Mouse (Mus musculus) kidney, embryonic 16.5 days (tissue): ENCODE data around the gene Krt16. TPM values are rescaled to one million over a fixed set of nuclear protein-coding genes. Genes with fewer than 3 reads are reported as not detected.

Experiments used
- ATAC-seq: fragments of 200-750 bp; cut with Nextera tagmentation; 2 replicates; pipeline ENCODE4 v1.8.0; 2017; ENCODE audit warnings: moderate TSS enrichment; ENCODE audit not compliant: low FRiP score, low TSS enrichment
- H3K27ac ChIP-seq: fragments of 300-500 bp; sonication (generic); 2 replicates; pipeline ENCODE4 v1.5.1; 2014; ENCODE audit warnings: low read length
- H3K27me3 ChIP-seq: fragments of 300-500 bp; sonication (generic); 2 replicates; pipeline ENCODE4 v1.6.1; 2014; ENCODE audit warnings: low read length, control low read depth, mixed read lengths; ENCODE audit not compliant: insufficient read depth
- H3K36me3 ChIP-seq: fragments of 300-500 bp; sonication (generic); 2 replicates; pipeline ENCODE4 v1.6.1; 2014; ENCODE audit warnings: low read length, control low read depth, mixed read lengths; ENCODE audit not compliant: insufficient read depth
- H3K4me1 ChIP-seq: fragments of 300-500 bp; sonication (generic); 2 replicates; pipeline ENCODE4 v1.6.1; 2014; ENCODE audit warnings: low read length, control low read depth, mixed read lengths; ENCODE audit not compliant: insufficient read depth
- H3K4me2 ChIP-seq: fragments of 300-500 bp; sonication (generic); replicated peaks from 2 replicates; pipeline ENCODE4 v1.6.1; 2014; ENCODE audit warnings: low read depth, low read length
- H3K4me3 ChIP-seq: fragments of 300-500 bp; sonication (generic); 2 replicates; pipeline ENCODE4 v1.5.1; 2014; ENCODE audit warnings: mild to moderate bottlenecking, low read length
- H3K9ac ChIP-seq: fragments of 300-500 bp; sonication (generic); replicated peaks from 2 replicates; pipeline ENCODE4 v1.6.1; 2014; ENCODE audit warnings: low read length
- H3K9me3 ChIP-seq: fragments of 300-500 bp; sonication (generic); 2 replicates; pipeline ENCODE4 v1.6.1; 2016; ENCODE audit warnings: low read length, control low read depth
- WGBS: fragments of 180-500 bp; shearing (Covaris S2); extraction: QIAGEN DNeasy Blood & Tissue Kit; methylation state at CpG from one replicate; pipeline ENCODE4 v1.1.7; 2014; 5-methylcytosine and 5-hydroxymethylcytosine counted together
- polyA plus RNA-seq: library from polyadenylated mRNA; unstranded; fragments of >200 nt; fragmentation: Nextera tagmentation; extraction: Ambion mirVana; gene quantifications from 2 replicates; pipeline ENCODE4 v1.2.1, GENCODE M21; 2015

The Krt16 gene
- polyA plus RNA-seq, 1 experiment from 2014 or later, result not detected

- Histone ChIP-seq H3K36me3 (no peaks in the 10 kb centered on the region), H3K4me1 (no peaks in the 10 kb centered on the region), H3K9me3 (no peaks in the 10 kb centered on the region), H3K4me2 (no peak within 1 kb of the TSS), H3K27ac (no peak within 1 kb of the TSS), H3K9ac (no peak within 1 kb of the TSS), H3K4me3 (no peak within 1 kb of the TSS), H3K27me3 (no peaks in the 10 kb centered on the region)
- WGBS, result 77% methylated on average over 8 of the region's 8 CpGs
- no peak for ATAC-seq
Measured at GRCm38 (mm10) chr11:100207498-100207897, 41.2 kb downstream of the Krt16 start, which contains the start of gene Krt14. Gene Krt14 (minus strand): TSS chr11:100207548.

- no peak for ATAC-seq
- H3K27ac ChIP-seq, result no peak overlapping the region
- no peaks in the 10 kb centered on the region for H3K36me3 ChIP-seq
- H3K9ac ChIP-seq, result no peak overlapping the region
- no peak overlapping the region for H3K4me3 ChIP-seq
- H3K27me3 ChIP-seq, result no peaks in the 10 kb centered on the region
- H3K9me3 ChIP-seq, result no peaks in the 10 kb centered on the region
- H3K4me1 ChIP-seq, result no peaks in the 10 kb centered on the region
- H3K4me2 ChIP-seq, result no peak overlapping the region
- WGBS, result 12% methylated on average over 6 of the region's 6 CpGs
Measured at GRCm38 (mm10) chr11:100203448-100203847, 45.3 kb downstream of the Krt16 start.

- no peaks in the 10 kb centered on the region for H3K27me3 ChIP-seq
- H3K4me1 ChIP-seq, result no peaks in the 10 kb centered on the region
- no peaks in the 10 kb centered on the region for H3K36me3 ChIP-seq
- ATAC-seq, result no peak
- H3K9me3 ChIP-seq, result no peaks in the 10 kb centered on the region
- 80% methylated on average over 4 of the region's 4 CpGs for WGBS
- H3K9ac ChIP-seq, result no peak overlapping the region
- H3K4me2 ChIP-seq, result no peak overlapping the region
- H3K27ac ChIP-seq, result no peak overlapping the region
- H3K4me3 ChIP-seq, result no peak overlapping the region
Measured at GRCm38 (mm10) chr11:100202906-100203305, 45.8 kb downstream of the Krt16 start.

GRCm38 (mm10) chr11:100200104-100200820 is 48.4 kb downstream of the Krt16 start:
- Histone ChIP-seq H3K36me3 (no peaks in the 10 kb centered on the region), H3K27me3 (no peaks in the 10 kb centered on the region), H3K9ac (no peak overlapping the region), H3K4me3 (no peak overlapping the region), H3K27ac (no peak overlapping the region), H3K4me2 (no peak overlapping the region), H3K4me1 (no peaks in the 10 kb centered on the region), H3K9me3 (no peaks in the 10 kb centered on the region)
- 49% methylated on average over 8 of the region's 8 CpGs for WGBS
- no peak for ATAC-seq

- no peak overlapping the region for H3K4me3 ChIP-seq
- no peaks in the 10 kb centered on the region for H3K36me3 ChIP-seq
- no peaks in the 10 kb centered on the region for H3K27me3 ChIP-seq
- no peaks in the 10 kb centered on the region for H3K9me3 ChIP-seq
- no peak for ATAC-seq
- H3K4me1 ChIP-seq, result no peaks in the 10 kb centered on the region
- H3K9ac ChIP-seq, result no peak overlapping the region
- no peak overlapping the region for H3K4me2 ChIP-seq
- H3K27ac ChIP-seq, result no peak overlapping the region
- WGBS, result 82% methylated on average over 4 of the region's 4 CpGs
Measured at GRCm38 (mm10) chr11:100198666-100199065, 50.0 kb downstream of the Krt16 start.

Other genes with a start within 250 kb of the Krt16 start
- not detected in 2 replicates for gene Krt33a, start 232.7 kb downstream of the Krt16 start, polyA plus RNA-seq
- gene Krt33b, start 219.0 kb downstream of the Krt16 start, polyA plus RNA-seq, result 0.10 TPM in 1 of 2 replicates, not detected in the other
- gene Krt34, start 207.3 kb downstream of the Krt16 start, polyA plus RNA-seq, result not detected in 2 replicates
- not detected in 2 replicates for gene Krt31, start 198.4 kb downstream of the Krt16 start, polyA plus RNA-seq
- gene Krt32, start 160.7 kb downstream of the Krt16 start, polyA plus RNA-seq, result not detected in 2 replicates
- gene Krt35, start 152.7 kb downstream of the Krt16 start, polyA plus RNA-seq, result not detected in 2 replicates
- 1.1 and 1.6 TPM in 2 replicates for gene Krt36, start 143.3 kb downstream of the Krt16 start, polyA plus RNA-seq
- 0.36 and 0.37 TPM in 2 replicates for gene Krt13, start 127.3 kb downstream of the Krt16 start, polyA plus RNA-seq
- 1.3 and 3.8 TPM in 2 replicates for gene Krt15, start 113.0 kb downstream of the Krt16 start, polyA plus RNA-seq
- gene Krt19, start 100.2 kb downstream of the Krt16 start, polyA plus RNA-seq, result 96.4 and 105 TPM in 2 replicates
- not detected in 2 replicates for gene Krt9, start 55.7 kb downstream of the Krt16 start, polyA plus RNA-seq
- gene Krt14, start 41.4 kb downstream of the Krt16 start, polyA plus RNA-seq, result 0.90 and 1.7 TPM in 2 replicates
- gene Krt17, start 12.1 kb upstream of the Krt16 start, polyA plus RNA-seq, result 0.30 and 0.32 TPM in 2 replicates
- not detected in 2 replicates for gene Krt42, start 21.0 kb upstream of the Krt16 start, polyA plus RNA-seq
- 1,403 and 1,568 TPM in 2 replicates for gene Eif1, start 71.0 kb upstream of the Krt16 start, polyA plus RNA-seq
- gene Gast, start 85.5 kb upstream of the Krt16 start, polyA plus RNA-seq, result not detected in 2 replicates
- 15.5 and 18.6 TPM in 2 replicates for gene Hap1, start 107.2 kb upstream of the Krt16 start, polyA plus RNA-seq
- 153 and 154 TPM in 2 replicates for gene Jup, start 148.9 kb upstream of the Krt16 start, polyA plus RNA-seq
- gene P3h4, start 165.9 kb upstream of the Krt16 start, polyA plus RNA-seq, result 63.1 and 69.1 TPM in 2 replicates
- gene Fkbp10, start 166.8 kb upstream of the Krt16 start, polyA plus RNA-seq, result 157 and 159 TPM in 2 replicates
- 126 and 131 TPM in 2 replicates for gene Nt5c3b, start 192.9 kb upstream of the Krt16 start, polyA plus RNA-seq
- gene Klhl10, start 193.0 kb upstream of the Krt16 start, polyA plus RNA-seq, result 0.40 and 0.44 TPM in 2 replicates
- 8.4 and 10.1 TPM in 2 replicates for gene Klhl11, start 223.8 kb upstream of the Krt16 start, polyA plus RNA-seq